Mouse (Mus musculus): ENCODE results near the gene Dnah6. TPM values are rescaled to one million over a fixed set of nuclear protein-coding genes. Genes with fewer than 3 reads are reported as not detected.

The Dnah6 gene
- total and polyA plus RNA-seq, 2 experiments = not detected

- Histone ChIP-seq H3K27ac (replicated peaks; ENCODE audit: insufficient read depth, low read depth, low read length) (no peak overlapping the region), H3K27me3 (ENCODE audit: control insufficient read depth, insufficient read depth, low read length) (no peaks in the 10 kb centered on the region), H3K9ac (ENCODE audit: low read depth, low read length) (no peak overlapping the region), H3K4me3 (ENCODE audit: insufficient read depth, low read depth, low read length) (no peak overlapping the region), H3K36me3 (ENCODE audit: control insufficient read depth, insufficient read depth, low read length) (no peaks in the 10 kb centered on the region), H3K79me2 (ENCODE audit: control insufficient read depth, insufficient read depth, low read length) (no peaks in the 10 kb centered on the region), H3K4me1 (ENCODE audit: control insufficient read depth, insufficient read depth, low read length) (no peaks in the 10 kb centered on the region)
- no peak for DNase-seq (ENCODE audit: extremely low read depth, low read depth, low spot score)
- no peak for TF ChIP-seq POLR2A (IDR thresholded peaks at IDR 0.05; ENCODE audit: extremely low read depth, insufficient read depth, low read length)
- TF ChIP-seq CTCF (IDR thresholded peaks at IDR 0.05; ENCODE audit: low read depth, low read length) = no peak
- WGBS = 82% methylated on average over 4 of the region's 4 CpGs
Observed at GRCm38 (mm10) chr6:73210445-73210972, 10.9 kb downstream of the Dnah6 start.

- Histone ChIP-seq H3K27ac (replicated peaks; ENCODE audit: insufficient read depth, low read depth, low read length) (no peak overlapping the region), H3K4me3 (ENCODE audit: insufficient read depth, low read depth, low read length) (no peak overlapping the region), H3K9ac (ENCODE audit: low read depth, low read length) (no peak overlapping the region), H3K79me2 (ENCODE audit: control insufficient read depth, insufficient read depth, low read length) (no peaks in the 10 kb centered on the region), H3K4me1 (ENCODE audit: control insufficient read depth, insufficient read depth, low read length) (no peaks in the 10 kb centered on the region), H3K27me3 (ENCODE audit: control insufficient read depth, insufficient read depth, low read length) (no peaks in the 10 kb centered on the region), H3K36me3 (ENCODE audit: control insufficient read depth, insufficient read depth, low read length) (no peaks in the 10 kb centered on the region)
- WGBS = 95% methylated on average over 6 of the region's 6 CpGs
- no peak for DNase-seq (ENCODE audit: extremely low read depth, low read depth, low spot score)
- TF ChIP-seq POLR2A (IDR thresholded peaks at IDR 0.05; ENCODE audit: extremely low read depth, insufficient read depth, low read length) (no peak), CTCF (IDR thresholded peaks at IDR 0.05; ENCODE audit: low read depth, low read length) (no peak)
Observed at GRCm38 (mm10) chr6:73209598-73209997, 11.9 kb downstream of the Dnah6 start.

GRCm38 (mm10) chr6:73204937-73205336, 16.5 kb downstream of the Dnah6 start:
- Histone ChIP-seq H3K36me3 (ENCODE audit: control insufficient read depth, insufficient read depth, low read length) (no peaks in the 10 kb centered on the region), H3K27me3 (ENCODE audit: control insufficient read depth, insufficient read depth, low read length) (no peaks in the 10 kb centered on the region), H3K27ac (replicated peaks; ENCODE audit: insufficient read depth, low read depth, low read length) (no peak overlapping the region), H3K79me2 (ENCODE audit: control insufficient read depth, insufficient read depth, low read length) (no peaks in the 10 kb centered on the region), H3K9ac (ENCODE audit: low read depth, low read length) (no peak overlapping the region), H3K4me3 (ENCODE audit: insufficient read depth, low read depth, low read length) (no peak overlapping the region), H3K4me1 (ENCODE audit: control insufficient read depth, insufficient read depth, low read length) (no peaks in the 10 kb centered on the region)
- DNase-seq (ENCODE audit: extremely low read depth, low read depth, low spot score) = no peak
- 75% methylated on average over 4 of the region's 4 CpGs for WGBS
- 0 out of 2 replicates have a peak, but pooled peaks have one; percentile 5 for TF ChIP-seq CTCF (IDR thresholded peaks at IDR 0.05; ENCODE audit: low read depth, low read length)
- TF ChIP-seq POLR2A (IDR thresholded peaks at IDR 0.05; ENCODE audit: extremely low read depth, insufficient read depth, low read length) = no peak

- no peak for TF ChIP-seq CTCF (IDR thresholded peaks at IDR 0.05; ENCODE audit: low read depth, low read length)
- TF ChIP-seq POLR2A (IDR thresholded peaks at IDR 0.05; ENCODE audit: extremely low read depth, insufficient read depth, low read length) = no peak
- 77% methylated on average over 2 of the region's 2 CpGs for WGBS
- Histone ChIP-seq H3K9ac (ENCODE audit: low read depth, low read length) (no peak overlapping the region), H3K79me2 (ENCODE audit: control insufficient read depth, insufficient read depth, low read length) (no peaks in the 10 kb centered on the region), H3K27ac (replicated peaks; ENCODE audit: insufficient read depth, low read depth, low read length) (no peak overlapping the region), H3K36me3 (ENCODE audit: control insufficient read depth, insufficient read depth, low read length) (no peaks in the 10 kb centered on the region), H3K4me3 (ENCODE audit: insufficient read depth, low read depth, low read length) (no peak overlapping the region), H3K27me3 (ENCODE audit: control insufficient read depth, insufficient read depth, low read length) (no peaks in the 10 kb centered on the region), H3K4me1 (ENCODE audit: control insufficient read depth, insufficient read depth, low read length) (no peaks in the 10 kb centered on the region)
- no peak for DNase-seq (ENCODE audit: extremely low read depth, low read depth, low spot score)
Observed at GRCm38 (mm10) chr6:73203724-73204123, 17.7 kb downstream of the Dnah6 start.

GRCm38 (mm10) chr6:73195291-73195690, 26.2 kb downstream of the Dnah6 start:
- Histone ChIP-seq H3K27me3 (ENCODE audit: control insufficient read depth, insufficient read depth, low read length) (no peaks in the 10 kb centered on the region), H3K27ac (replicated peaks; ENCODE audit: insufficient read depth, low read depth, low read length) (no peak overlapping the region), H3K4me1 (ENCODE audit: control insufficient read depth, insufficient read depth, low read length) (no peaks in the 10 kb centered on the region), H3K4me3 (ENCODE audit: insufficient read depth, low read depth, low read length) (no peak overlapping the region), H3K36me3 (ENCODE audit: control insufficient read depth, insufficient read depth, low read length) (no peaks in the 10 kb centered on the region), H3K9ac (ENCODE audit: low read depth, low read length) (no peak overlapping the region), H3K79me2 (ENCODE audit: control insufficient read depth, insufficient read depth, low read length) (no peaks in the 10 kb centered on the region)
- WGBS = 92% methylated on average over 13 of the region's 13 CpGs
- TF ChIP-seq CTCF (IDR thresholded peaks at IDR 0.05; ENCODE audit: low read depth, low read length) (no peak), POLR2A (IDR thresholded peaks at IDR 0.05; ENCODE audit: extremely low read depth, insufficient read depth, low read length) (no peak)
- no peak for DNase-seq (ENCODE audit: extremely low read depth, low read depth, low spot score)

- no peak for DNase-seq (ENCODE audit: extremely low read depth, low read depth, low spot score)
- Histone ChIP-seq H3K4me3 (ENCODE audit: insufficient read depth, low read depth, low read length) (no peak overlapping the region), H3K4me1 (ENCODE audit: control insufficient read depth, insufficient read depth, low read length) (no peaks in the 10 kb centered on the region), H3K36me3 (ENCODE audit: control insufficient read depth, insufficient read depth, low read length) (no peaks in the 10 kb centered on the region), H3K9ac (ENCODE audit: low read depth, low read length) (no peak overlapping the region), H3K27me3 (ENCODE audit: control insufficient read depth, insufficient read depth, low read length) (no peaks in the 10 kb centered on the region), H3K27ac (replicated peaks; ENCODE audit: insufficient read depth, low read depth, low read length) (no peak overlapping the region), H3K79me2 (ENCODE audit: control insufficient read depth, insufficient read depth, low read length) (no peaks in the 10 kb centered on the region)
- TF ChIP-seq POLR2A (IDR thresholded peaks at IDR 0.05; ENCODE audit: extremely low read depth, insufficient read depth, low read length) (no peak), CTCF (IDR thresholded peaks at IDR 0.05; ENCODE audit: low read depth, low read length) (no peak)
- 69% methylated on average over 6 of the region's 6 CpGs for WGBS
Observed at GRCm38 (mm10) chr6:73190756-73191155, 30.7 kb downstream of the Dnah6 start.
